Mouse (Mus musculus): ENCODE measurements around the gene Gm266. TPM values are rescaled to one million over a fixed set of nuclear protein-coding genes. Genes with fewer than 3 reads are reported as not detected.

Gm266 gene
- polyA plus RNA-seq, 1 experiment from 2014 or later = 20.8 TPM

DNA sequence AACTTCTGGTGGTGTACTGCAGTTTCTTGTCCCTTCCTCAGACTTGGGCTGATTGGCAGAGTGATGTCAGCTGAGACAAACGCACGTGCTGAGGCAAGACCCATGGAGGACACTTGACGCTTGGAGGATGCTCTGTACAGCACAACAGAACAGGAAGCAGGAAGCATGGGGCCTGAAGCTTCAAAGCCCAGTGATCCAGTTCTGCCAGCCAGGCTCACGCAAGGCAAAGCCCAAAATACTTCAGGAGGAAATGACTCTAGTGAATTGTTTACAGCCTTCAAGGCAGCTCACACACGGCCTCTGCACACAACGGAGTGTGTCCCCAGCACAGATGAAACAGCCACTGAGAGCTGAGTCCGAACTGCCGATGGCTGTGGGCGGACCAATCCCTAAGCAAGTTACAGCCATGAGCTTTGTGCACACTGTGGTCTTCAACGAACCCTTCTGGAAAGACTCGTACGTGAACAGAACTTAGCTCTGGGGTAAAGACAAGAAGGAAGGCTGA is 17.5 kb upstream of the Gm266 start:
- H3K9me3 ChIP-seq (replicated peaks) = no peaks in the 10 kb centered on the region
- H3K27ac ChIP-seq (replicated peaks) = no peak overlapping the region
- no peak overlapping the region for H3K4me3 ChIP-seq (replicated peaks)
- peaks cover 9% of the 10 kb centered on the region for H3K4me1 ChIP-seq
- WGBS = 73% methylated on average over 12 of the region's 12 CpGs
- H3K36me3 ChIP-seq = no peaks in the 10 kb centered on the region
- H3K4me2 ChIP-seq (replicated peaks) = no peak overlapping the region
- H3K27me3 ChIP-seq = no peaks in the 10 kb centered on the region
- no peak overlapping the region for H3K9ac ChIP-seq
- no peak for ATAC-seq (ENCODE audit: insufficient number of reproducible peaks, low FRiP score, low TSS enrichment, low read depth)

DNA sequence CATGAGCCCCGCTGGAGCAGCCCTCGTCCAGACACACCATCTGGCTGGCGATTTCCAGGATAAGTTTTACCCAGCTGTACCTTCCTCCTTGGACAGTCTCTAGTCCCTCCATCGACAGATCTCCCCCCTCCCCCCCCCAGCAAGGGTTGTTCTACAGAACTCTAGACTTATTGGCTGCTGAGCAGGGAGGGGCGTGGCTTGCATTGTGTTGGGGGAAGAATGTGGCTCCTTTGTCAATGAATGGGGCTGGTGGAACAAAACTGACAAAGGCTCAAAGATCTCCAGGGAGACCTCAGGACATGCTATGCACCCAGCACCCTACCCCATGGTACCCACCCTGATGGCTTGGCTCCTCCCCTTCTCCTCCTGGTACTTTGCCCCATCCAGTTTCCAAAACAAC is 15.1 kb upstream of the Gm266 start:
- H3K9me3 ChIP-seq (replicated peaks) = no peaks in the 10 kb centered on the region
- no peak for ATAC-seq (ENCODE audit: insufficient number of reproducible peaks, low FRiP score, low TSS enrichment, low read depth)
- no peak overlapping the region for H3K9ac ChIP-seq
- no peaks in the 10 kb centered on the region for H3K36me3 ChIP-seq
- H3K4me3 ChIP-seq (replicated peaks) = no peak overlapping the region
- no peak overlapping the region for H3K4me2 ChIP-seq (replicated peaks)
- no peak overlapping the region for H3K27ac ChIP-seq (replicated peaks)
- WGBS = 37% methylated on average over 5 of the region's 5 CpGs
- H3K27me3 ChIP-seq = no peaks in the 10 kb centered on the region
- H3K4me1 ChIP-seq = peaks cover 9% of the 10 kb centered on the region

DNA sequence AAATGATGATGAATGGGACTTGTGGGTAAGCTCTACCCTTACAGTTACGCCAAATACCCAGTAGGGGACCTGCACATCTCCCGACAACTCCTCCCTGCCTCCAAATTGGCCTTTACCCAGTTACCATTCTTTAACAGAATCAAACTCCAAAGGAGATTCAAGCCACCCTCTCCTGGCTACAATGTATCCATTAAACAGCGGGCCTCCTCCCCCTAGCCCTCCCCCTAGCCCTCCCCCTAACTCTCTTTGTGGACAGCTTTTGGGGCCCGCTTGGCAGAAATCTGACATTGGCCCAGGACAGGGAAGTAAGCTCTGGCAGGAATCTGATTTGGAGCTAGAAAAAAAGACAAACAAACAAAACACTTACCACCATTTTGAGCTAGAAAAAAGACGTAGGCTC is 14.0 kb upstream of the Gm266 start:
- WGBS = 65% methylated on average over 5 of the region's 5 CpGs
- Histone ChIP-seq H3K27ac (replicated peaks) (no peak overlapping the region), H3K9ac (no peak overlapping the region), H3K36me3 (no peaks in the 10 kb centered on the region), H3K27me3 (no peaks in the 10 kb centered on the region), H3K4me3 (replicated peaks) (no peak overlapping the region), H3K9me3 (replicated peaks) (no peaks in the 10 kb centered on the region), H3K4me1 (peaks cover 2% of the 10 kb centered on the region), H3K4me2 (replicated peaks) (no peak overlapping the region)
- no peak for ATAC-seq (ENCODE audit: insufficient number of reproducible peaks, low FRiP score, low TSS enrichment, low read depth)

DNA sequence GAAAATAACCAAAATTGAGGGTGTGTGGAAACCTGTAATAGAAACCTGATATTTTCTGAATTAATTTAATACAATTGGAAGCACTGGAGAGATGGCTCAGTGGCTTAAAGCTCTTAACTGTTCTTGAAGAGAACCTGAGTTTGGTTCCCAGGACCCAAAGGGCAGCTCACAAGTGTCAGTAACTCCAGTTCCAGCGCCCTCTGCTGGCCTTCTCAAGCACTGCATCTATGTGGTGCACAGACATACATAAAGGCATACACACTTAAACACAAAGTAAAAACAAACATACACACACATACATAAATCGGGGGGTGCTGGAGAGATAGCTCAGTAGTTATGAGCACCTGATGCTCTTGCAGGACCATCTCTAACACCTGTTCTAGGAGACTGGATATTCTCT is 11.5 kb upstream of the Gm266 start:
- Histone ChIP-seq H3K27me3 (no peaks in the 10 kb centered on the region), H3K4me1 (no peaks in the 10 kb centered on the region), H3K4me3 (replicated peaks) (no peak overlapping the region), H3K36me3 (no peaks in the 10 kb centered on the region), H3K9ac (no peak overlapping the region), H3K9me3 (replicated peaks) (no peaks in the 10 kb centered on the region), H3K27ac (replicated peaks) (no peak overlapping the region), H3K4me2 (replicated peaks) (no peak overlapping the region)
- 47% methylated on average over 2 of the region's 2 CpGs for WGBS
- ATAC-seq (ENCODE audit: insufficient number of reproducible peaks, low FRiP score, low TSS enrichment, low read depth) = no peak

DNA sequence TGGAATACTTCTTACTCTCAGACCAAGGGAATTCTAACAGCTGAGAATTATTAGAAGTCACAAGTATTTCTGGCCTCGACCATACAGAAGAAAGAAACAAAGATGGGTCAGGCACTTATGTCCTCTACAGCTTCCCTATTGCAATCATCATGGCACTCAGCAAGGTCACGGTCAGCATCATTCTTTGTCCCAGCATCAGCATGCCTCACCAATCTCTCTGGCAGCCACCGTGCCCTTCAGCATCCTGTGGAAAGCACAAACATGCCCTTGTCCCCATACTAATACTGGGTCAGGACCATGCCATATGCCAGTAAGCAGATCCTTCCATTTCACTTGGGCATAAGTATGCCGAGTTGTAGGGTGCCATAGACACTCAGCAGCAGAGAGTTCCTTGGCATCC is 9.3 kb upstream of the Gm266 start:
- H3K36me3 ChIP-seq = no peaks in the 10 kb centered on the region
- WGBS = 68% methylated on average over 4 of the region's 4 CpGs
- no peak overlapping the region for H3K4me3 ChIP-seq (replicated peaks)
- no peak overlapping the region for H3K4me2 ChIP-seq (replicated peaks)
- H3K27me3 ChIP-seq = no peaks in the 10 kb centered on the region
- no peak overlapping the region for H3K9ac ChIP-seq
- no peaks in the 10 kb centered on the region for H3K4me1 ChIP-seq
- no peak for ATAC-seq (ENCODE audit: insufficient number of reproducible peaks, low FRiP score, low TSS enrichment, low read depth)
- no peak overlapping the region for H3K27ac ChIP-seq (replicated peaks)
- no peaks in the 10 kb centered on the region for H3K9me3 ChIP-seq (replicated peaks)

DNA sequence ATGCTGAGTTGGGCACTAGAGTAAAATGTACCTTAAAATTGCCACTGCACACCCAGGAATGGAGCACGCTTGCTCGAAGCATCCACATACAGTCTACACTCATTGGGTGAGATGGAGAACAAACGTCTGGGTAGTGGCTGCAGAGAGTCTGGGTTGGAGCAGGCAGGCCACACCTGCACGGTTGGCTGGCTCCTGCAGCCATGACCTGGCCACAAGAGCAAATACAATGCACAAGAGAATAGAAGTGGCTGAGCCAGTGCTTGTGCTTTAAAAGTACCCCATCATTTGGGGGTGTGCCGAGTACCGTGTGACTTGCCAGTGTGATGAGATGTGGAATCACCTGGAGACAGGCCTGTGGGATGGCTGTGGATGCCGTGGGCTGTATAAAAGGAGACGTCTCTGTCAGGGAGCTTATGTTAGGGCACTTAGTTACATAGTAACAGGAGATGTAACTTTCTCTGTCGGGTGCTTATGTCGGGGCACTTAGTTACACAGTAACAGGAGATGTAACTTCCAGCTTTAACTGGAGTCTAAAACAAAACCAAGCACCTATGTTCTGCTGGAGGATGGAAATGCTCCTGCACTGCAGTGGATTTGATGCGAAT is 3.7 kb upstream of the Gm266 start:
- ATAC-seq (ENCODE audit: insufficient number of reproducible peaks, low FRiP score, low TSS enrichment, low read depth) = no peak
- H3K27me3 ChIP-seq = peaks cover 45% of the 10 kb centered on the region
- H3K9ac ChIP-seq = no peak overlapping the region
- H3K4me3 ChIP-seq (replicated peaks) = no peak overlapping the region
- no peak overlapping the region for H3K4me2 ChIP-seq (replicated peaks)
- H3K9me3 ChIP-seq (replicated peaks) = no peaks in the 10 kb centered on the region
- peaks cover 24% of the 10 kb centered on the region for H3K4me1 ChIP-seq
- WGBS = 68% methylated on average over 11 of the region's 11 CpGs
- no peaks in the 10 kb centered on the region for H3K36me3 ChIP-seq
- H3K27ac ChIP-seq (replicated peaks) = no peak overlapping the region

DNA sequence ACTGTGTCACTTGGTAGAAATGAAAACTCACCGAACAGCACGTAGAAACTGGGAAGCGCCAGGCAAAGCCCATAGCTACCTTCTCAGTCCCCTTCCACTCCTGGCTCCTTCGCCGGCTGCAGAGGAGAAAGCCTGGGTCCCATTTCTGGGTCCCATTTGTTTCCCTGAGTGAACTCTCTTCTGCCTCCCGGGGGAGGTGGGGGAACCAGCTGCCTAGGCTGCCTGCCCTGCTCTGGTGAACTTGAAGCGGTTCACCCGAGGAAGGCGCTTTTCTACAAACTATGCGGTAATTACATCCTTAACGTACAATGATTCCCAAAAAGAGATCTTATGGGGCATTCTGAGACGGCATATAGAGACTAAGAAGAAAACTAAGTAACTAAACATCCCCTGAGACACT is 832 bp upstream of the Gm266 start:
- no peaks in the 10 kb centered on the region for H3K36me3 ChIP-seq
- H3K4me1 ChIP-seq = peaks cover 24% of the 10 kb centered on the region
- H3K9ac ChIP-seq = no peak overlapping the region
- ATAC-seq (ENCODE audit: insufficient number of reproducible peaks, low FRiP score, low TSS enrichment, low read depth) = no peak
- H3K27ac ChIP-seq (replicated peaks) = no peak overlapping the region; the same call in 1 of the 2 replicates
- peak overlapping the region; percentile 55 for H3K4me3 ChIP-seq (replicated peaks)
- H3K9me3 ChIP-seq (replicated peaks) = no peaks in the 10 kb centered on the region
- H3K27me3 ChIP-seq = peaks cover 49% of the 10 kb centered on the region
- peak overlapping the region; percentile 87 for H3K4me2 ChIP-seq (replicated peaks)
- 4% methylated on average over 12 of the region's 12 CpGs for WGBS

DNA sequence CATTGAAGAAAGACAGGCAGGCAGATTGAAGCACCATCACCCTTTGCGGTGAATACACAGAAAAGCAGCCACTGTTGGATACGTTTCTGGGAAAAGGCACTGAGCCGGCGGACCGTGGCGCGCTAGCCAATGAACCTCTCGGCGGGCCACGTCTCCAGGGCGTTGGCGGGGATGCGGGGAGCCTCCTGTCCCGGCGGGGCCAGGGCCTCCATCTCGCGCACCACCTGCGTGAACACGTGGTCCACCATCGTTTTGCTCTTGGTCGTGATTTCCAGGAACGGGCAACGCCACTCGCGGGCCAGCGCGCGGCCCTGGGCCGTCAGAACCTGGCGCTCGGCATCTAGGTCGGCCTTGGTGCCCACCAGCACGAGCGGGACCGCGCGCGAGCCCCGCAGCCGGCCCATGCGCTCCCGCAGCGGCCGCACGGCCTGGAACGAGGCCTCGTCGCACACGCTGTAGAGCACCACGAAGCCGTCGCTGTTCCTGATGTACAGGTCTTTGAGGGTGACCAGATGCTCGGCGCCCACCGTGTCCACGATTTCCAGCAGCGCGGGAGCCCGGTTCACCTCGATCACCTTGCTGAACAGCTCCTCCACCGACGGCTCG is 474 bp downstream of the Gm266 start:
- H3K4me2 ChIP-seq (replicated peaks) = peak overlapping the region; percentile 87
- H3K27ac ChIP-seq (replicated peaks) = peak overlapping the region; percentile 51; the same call in 1 of the 2 replicates
- H3K36me3 ChIP-seq = no peaks in the 10 kb centered on the region
- peaks cover 24% of the 10 kb centered on the region for H3K4me1 ChIP-seq
- ATAC-seq (ENCODE audit: insufficient number of reproducible peaks, low FRiP score, low TSS enrichment, low read depth) = peak; percentile 40; the same call in 1 of the 2 replicates
- H3K4me3 ChIP-seq (replicated peaks) = peak overlapping the region; percentile 55
- peak overlapping the region; percentile 31 for H3K9ac ChIP-seq
- peaks cover 49% of the 10 kb centered on the region for H3K27me3 ChIP-seq
- WGBS = 1% methylated on average over 63 of the region's 63 CpGs
- no peaks in the 10 kb centered on the region for H3K9me3 ChIP-seq (replicated peaks)

DNA sequence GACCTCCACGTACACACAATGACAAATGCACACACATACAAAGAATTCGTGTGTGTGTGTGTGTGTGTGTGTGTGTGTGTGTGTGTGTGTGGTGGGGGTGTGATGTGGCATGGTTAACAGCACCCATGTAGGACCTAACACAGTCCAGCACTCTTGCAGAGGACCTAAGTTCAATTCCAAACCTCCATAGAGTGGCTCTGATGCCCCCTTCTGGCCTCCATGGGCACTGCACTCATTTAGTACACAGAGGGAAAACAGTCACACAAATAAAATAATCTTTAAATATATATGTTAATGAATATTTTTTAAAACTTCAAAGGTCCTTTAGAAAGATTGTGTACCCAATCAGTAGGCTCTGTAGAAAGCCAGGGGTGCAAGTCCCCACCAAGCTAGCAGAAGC is 5.7 kb downstream of the Gm266 start:
- H3K4me3 ChIP-seq (replicated peaks) = no peak overlapping the region
- H3K9me3 ChIP-seq (replicated peaks) = 0 out of 2 replicates have a peak, but pooled peaks cover 4% of the 10 kb centered on the region
- H3K4me2 ChIP-seq (replicated peaks) = no peak overlapping the region
- no peak overlapping the region for H3K27ac ChIP-seq (replicated peaks)
- H3K9ac ChIP-seq = no peak overlapping the region
- ATAC-seq (ENCODE audit: insufficient number of reproducible peaks, low FRiP score, low TSS enrichment, low read depth) = no peak
- H3K4me1 ChIP-seq = peaks cover 9% of the 10 kb centered on the region
- peaks cover 9% of the 10 kb centered on the region for H3K27me3 ChIP-seq
- WGBS = 55% methylated on average over 2 of the region's 2 CpGs
- H3K36me3 ChIP-seq = no peaks in the 10 kb centered on the region

DNA sequence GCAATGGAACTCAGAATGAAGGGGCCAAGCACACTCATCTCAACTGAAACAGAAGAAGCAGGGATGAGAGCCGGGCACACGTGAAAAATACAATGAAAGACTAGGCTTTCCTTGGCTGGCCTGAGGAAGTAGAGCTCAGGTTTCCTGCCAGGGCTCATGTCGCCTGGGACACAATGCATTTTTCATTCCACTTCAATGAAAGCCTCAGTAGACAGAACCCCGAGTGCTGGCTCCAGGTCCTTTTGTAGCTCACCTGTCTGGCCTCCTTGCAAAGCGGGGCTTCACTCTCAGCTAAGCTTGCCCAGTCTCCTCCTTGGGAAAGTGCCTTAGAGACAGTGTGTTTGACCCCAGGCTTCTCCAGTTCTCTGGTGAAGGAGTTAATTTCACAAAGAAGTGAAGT is 6.7 kb downstream of the Gm266 start:
- no peak overlapping the region for H3K9ac ChIP-seq
- H3K27ac ChIP-seq (replicated peaks) = no peak overlapping the region
- ATAC-seq (ENCODE audit: insufficient number of reproducible peaks, low FRiP score, low TSS enrichment, low read depth) = no peak
- WGBS = 37% methylated on average over 5 of the region's 5 CpGs
- H3K4me2 ChIP-seq (replicated peaks) = no peak overlapping the region
- peaks cover 13% of the 10 kb centered on the region for H3K4me1 ChIP-seq
- no peaks in the 10 kb centered on the region for H3K27me3 ChIP-seq
- H3K4me3 ChIP-seq (replicated peaks) = no peak overlapping the region
- no peaks in the 10 kb centered on the region for H3K36me3 ChIP-seq
- 0 out of 2 replicates have a peak, but pooled peaks cover 4% of the 10 kb centered on the region for H3K9me3 ChIP-seq (replicated peaks)

DNA sequence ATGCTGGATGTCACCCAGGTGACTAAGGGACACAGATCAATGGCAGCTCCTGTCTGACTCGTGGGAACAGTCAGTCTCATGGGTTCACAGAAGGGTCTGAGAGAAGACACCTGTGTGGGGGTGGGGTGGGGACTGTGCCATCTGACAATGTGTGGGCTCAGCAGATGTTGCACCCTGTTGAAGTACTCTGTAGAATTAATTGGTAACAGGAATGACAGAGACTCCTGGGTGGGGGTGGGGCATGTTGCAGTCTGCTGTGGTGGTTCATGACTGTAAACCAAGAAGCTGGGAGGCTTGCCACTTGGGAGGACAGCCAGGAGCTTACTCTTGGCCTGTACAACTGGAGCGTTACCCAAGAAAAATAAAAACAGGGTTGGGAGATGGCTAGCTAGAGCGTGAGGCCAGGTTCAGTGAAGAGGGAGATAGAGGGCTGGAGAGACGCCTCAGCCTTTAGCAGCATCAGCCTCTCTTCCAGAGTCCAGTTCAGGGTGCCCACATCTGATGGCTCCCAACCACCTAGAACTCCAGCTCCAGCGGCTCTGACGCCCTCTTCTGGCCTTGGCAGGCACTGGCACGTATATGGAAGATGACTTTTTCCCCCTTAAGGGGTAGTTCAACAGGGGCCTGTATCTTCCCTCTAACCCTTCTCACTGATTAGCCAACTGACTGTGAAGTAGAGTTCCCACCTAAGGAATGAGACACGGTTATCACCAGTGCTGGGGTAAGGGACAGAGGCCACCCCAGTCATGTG is 10.6 kb downstream of the Gm266 start:
- Histone ChIP-seq H3K9me3 (replicated peaks) (0 out of 2 replicates have a peak, but pooled peaks cover 4% of the 10 kb centered on the region), H3K4me2 (replicated peaks) (no peak overlapping the region), H3K36me3 (no peaks in the 10 kb centered on the region), H3K27ac (replicated peaks) (0 out of 2 replicates have a peak overlapping the region, but pooled peaks have one; percentile 51), H3K4me1 (peaks cover 13% of the 10 kb centered on the region), H3K9ac (no peak overlapping the region), H3K27me3 (no peaks in the 10 kb centered on the region), H3K4me3 (replicated peaks) (no peak overlapping the region)
- WGBS = 34% methylated on average over 8 of the region's 8 CpGs
- peak; percentile 78 for ATAC-seq (ENCODE audit: insufficient number of reproducible peaks, low FRiP score, low TSS enrichment, low read depth)

All from embryonic facial prominence, embryonic 15.5 days (tissue).